Mouse (Mus musculus) lung, embryonic 14.5 days (tissue): ENCODE results near the gene Adam23. TPM values are rescaled to one million over a fixed set of nuclear protein-coding genes. Genes with fewer than 3 reads are reported as not detected.

Source experiments
- ATAC-seq: fragments of 200-750 bp; cut with Nextera tagmentation; 2 replicates; pipeline ENCODE4 v1.8.0; 2017; ENCODE audit warnings: mild to moderate bottlenecking, moderate TSS enrichment, moderate library complexity; ENCODE audit not compliant: insufficient read depth
- DNase-seq: peaks from one replicate; pipeline ENCODE4 v3.0.0-alpha.2; 2015
- H3K27ac ChIP-seq: fragments of 300-500 bp; sonication (generic); 2 replicates; pipeline ENCODE4 v1.5.1; 2014; ENCODE audit warnings: low read depth, mild to moderate bottlenecking, moderate library complexity
- H3K27me3 ChIP-seq: fragments of 300-500 bp; sonication (generic); 2 replicates; pipeline ENCODE4 v1.6.1; 2014; ENCODE audit warnings: low read length, control low read depth; ENCODE audit not compliant: insufficient read depth
- H3K36me3 ChIP-seq: fragments of 300-500 bp; sonication (generic); 2 replicates; pipeline ENCODE4 v1.6.1; 2014; ENCODE audit warnings: control low read depth; ENCODE audit not compliant: insufficient read depth
- H3K4me1 ChIP-seq: fragments of 300-500 bp; sonication (generic); 2 replicates; pipeline ENCODE4 v1.6.1; 2014; ENCODE audit warnings: antibody characterized with exemption, control low read depth; ENCODE audit not compliant: insufficient read depth
- H3K4me2 ChIP-seq: fragments of 300-500 bp; sonication (generic); 2 replicates; pipeline ENCODE4 v1.6.1; 2014; ENCODE audit warnings: mild to moderate bottlenecking
- H3K4me3 ChIP-seq: fragments of 300-500 bp; sonication (generic); 2 replicates; pipeline ENCODE4 v1.5.1; 2014; ENCODE audit warnings: low read depth, low read length
- H3K9ac ChIP-seq: fragments of 300-500 bp; sonication (generic); 2 replicates; pipeline ENCODE4 v1.6.1; 2014
- H3K9me3 ChIP-seq: fragments of 300-500 bp; sonication (generic); 2 replicates; pipeline ENCODE4 v1.6.1; 2016; ENCODE audit warnings: low read depth, low read length, control low read depth
- CTCF ChIP-seq: IDR thresholded peaks from 2 replicates; pipeline ENCODE4 v1.5.1; 2016; ENCODE audit warnings: antibody characterized with exemption, low read depth
- WGBS: fragments of 180-500 bp; shearing (Covaris S2); extraction: QIAGEN DNeasy Blood & Tissue Kit; methylation state at CpG from one replicate; pipeline ENCODE4 v1.1.7; 2014; 5-methylcytosine and 5-hydroxymethylcytosine counted together
- polyA plus RNA-seq: library from polyadenylated mRNA; unstranded; fragments of >200 nt; fragmentation: Nextera tagmentation; extraction: Ambion mirVana; gene quantifications from 2 replicates; pipeline ENCODE4 v1.2.1, GENCODE M21; 2014

Adam23 gene
- polyA plus RNA-seq, 1 experiment from 2014 or later: 1.3 TPM

- no peak for DNase-seq
- no peak for TF ChIP-seq CTCF
- H3K27ac ChIP-seq: no peak overlapping the region
- H3K4me3 ChIP-seq: no peak overlapping the region
- H3K9ac ChIP-seq: no peak overlapping the region
- H3K36me3 ChIP-seq: no peaks in the 10 kb centered on the region
- H3K27me3 ChIP-seq: no peaks in the 10 kb centered on the region
- no peak for ATAC-seq
- H3K4me2 ChIP-seq: no peak overlapping the region
- no peaks in the 10 kb centered on the region for H3K9me3 ChIP-seq
- 37% methylated on average over 5 of the region's 5 CpGs for WGBS
- H3K4me1 ChIP-seq: no peaks in the 10 kb centered on the region
Measured at GRCm38 (mm10) chr1:63553039-63553438, 107.3 kb downstream of the Adam23 start.

GRCm38 (mm10) chr1:63561772-63562520 is 116.3 kb downstream of the Adam23 start:
- H3K9me3 ChIP-seq: no peaks in the 10 kb centered on the region
- H3K4me2 ChIP-seq: no peak overlapping the region
- DNase-seq: no peak
- no peaks in the 10 kb centered on the region for H3K36me3 ChIP-seq
- H3K27me3 ChIP-seq: no peaks in the 10 kb centered on the region
- no peak for ATAC-seq
- H3K4me3 ChIP-seq: no peak overlapping the region
- no peak overlapping the region for H3K9ac ChIP-seq
- no peak overlapping the region for H3K27ac ChIP-seq
- WGBS: 83% methylated on average over 4 of the region's 4 CpGs
- TF ChIP-seq CTCF: no peak
- no peaks in the 10 kb centered on the region for H3K4me1 ChIP-seq

GRCm38 (mm10) chr1:63563928-63564327 is 118.2 kb downstream of the Adam23 start:
- ATAC-seq: no peak
- TF ChIP-seq CTCF: no peak
- no peaks in the 10 kb centered on the region for H3K9me3 ChIP-seq
- no peak overlapping the region for H3K4me2 ChIP-seq
- no peaks in the 10 kb centered on the region for H3K27me3 ChIP-seq
- no peaks in the 10 kb centered on the region for H3K4me1 ChIP-seq
- H3K27ac ChIP-seq: no peak overlapping the region
- no peak overlapping the region for H3K4me3 ChIP-seq
- no peaks in the 10 kb centered on the region for H3K36me3 ChIP-seq
- no peak for DNase-seq
- WGBS: 65% methylated on average over 4 of the region's 4 CpGs
- no peak overlapping the region for H3K9ac ChIP-seq

GRCm38 (mm10) chr1:63566501-63566900 is 120.8 kb downstream of the Adam23 start:
- H3K4me3 ChIP-seq: no peak overlapping the region
- DNase-seq (no peak), ATAC-seq (no peak)
- TF ChIP-seq CTCF: no peak
- H3K27ac ChIP-seq: no peak overlapping the region
- no peaks in the 10 kb centered on the region for H3K9me3 ChIP-seq
- no peaks in the 10 kb centered on the region for H3K4me1 ChIP-seq
- no peaks in the 10 kb centered on the region for H3K36me3 ChIP-seq
- no peak overlapping the region for H3K9ac ChIP-seq
- no peaks in the 10 kb centered on the region for H3K27me3 ChIP-seq
- 30% methylated on average over 7 of the region's 7 CpGs for WGBS
- no peak overlapping the region for H3K4me2 ChIP-seq

GRCm38 (mm10) chr1:63567031-63567430 is 121.3 kb downstream of the Adam23 start:
- no peaks in the 10 kb centered on the region for H3K4me1 ChIP-seq

GRCm38 (mm10) chr1:63572229-63572628 is 126.5 kb downstream of the Adam23 start:
- H3K36me3 ChIP-seq: no peaks in the 10 kb centered on the region
- no peak for ATAC-seq
- WGBS: 69% methylated on average over 7 of the region's 7 CpGs
- H3K27me3 ChIP-seq: no peaks in the 10 kb centered on the region
- no peaks in the 10 kb centered on the region for H3K9me3 ChIP-seq
- H3K27ac ChIP-seq: no peak overlapping the region
- no peak overlapping the region for H3K4me2 ChIP-seq
- TF ChIP-seq CTCF: no peak
- no peak overlapping the region for H3K4me3 ChIP-seq
- no peak for DNase-seq
- no peaks in the 10 kb centered on the region for H3K4me1 ChIP-seq
- no peak overlapping the region for H3K9ac ChIP-seq

More at GRCm38 (mm10) chr1:63567031-63567430, 121.3 kb downstream of the Adam23 start:
- no peak for DNase-seq
- WGBS: 25% methylated on average over 4 of the region's 4 CpGs
- Histone ChIP-seq H3K27me3 (no peaks in the 10 kb centered on the region), H3K9me3 (no peaks in the 10 kb centered on the region), H3K36me3 (no peaks in the 10 kb centered on the region), H3K27ac (no peak overlapping the region), H3K4me3 (no peak overlapping the region), H3K4me2 (no peak overlapping the region), H3K9ac (no peak overlapping the region)
- TF ChIP-seq CTCF: no peak
- no peak for ATAC-seq

GRCm38 (mm10) chr1:63573432-63573831 is 127.7 kb downstream of the Adam23 start:
- Histone ChIP-seq H3K4me1 (no peaks in the 10 kb centered on the region), H3K9ac (no peak overlapping the region), H3K27ac (no peak overlapping the region), H3K27me3 (no peaks in the 10 kb centered on the region), H3K4me2 (no peak overlapping the region), H3K4me3 (no peak overlapping the region), H3K9me3 (no peaks in the 10 kb centered on the region), H3K36me3 (no peaks in the 10 kb centered on the region)
- DNase-seq: peak; percentile 36
- no peak for ATAC-seq
- TF ChIP-seq CTCF: no peak
- WGBS: 41% methylated on average over 6 of the region's 6 CpGs
